Mouse (Mus musculus) limb, embryonic 14.5 days (tissue): ENCODE data around the gene Haao. TPM values are rescaled to one million over a fixed set of nuclear protein-coding genes. Genes with fewer than 3 reads are reported as not detected.

Experiments
- ATAC-seq: fragments of 200-750 bp; cut with Nextera tagmentation; 2 replicates; pipeline ENCODE4 v1.8.0; 2017; ENCODE audit warnings: low read depth, moderate number of reproducible peaks, moderate TSS enrichment; ENCODE audit not compliant: low FRiP score
- DNase-seq: peaks from one replicate; pipeline ENCODE4 v3.0.0-alpha.2; 2015; ENCODE audit warnings: low spot score
- H3K27ac ChIP-seq: fragments of 300-500 bp; sonication (generic); replicated peaks from 2 replicates; pipeline ENCODE4 v1.5.1; 2014; ENCODE audit warnings: low read depth, mild to moderate bottlenecking, low read length, moderate library complexity, mixed read lengths
- H3K27me3 ChIP-seq: fragments of 300-500 bp; sonication (generic); 2 replicates; pipeline ENCODE4 v1.6.1; 2014; ENCODE audit warnings: low read length, mixed read lengths; ENCODE audit not compliant: control insufficient read depth, insufficient read depth
- H3K36me3 ChIP-seq: fragments of 300-500 bp; sonication (generic); 2 replicates; pipeline ENCODE4 v1.6.1; 2014; ENCODE audit warnings: mild to moderate bottlenecking, low read length, moderate library complexity, mixed read lengths; ENCODE audit not compliant: control insufficient read depth, insufficient read depth
- H3K4me1 ChIP-seq: fragments of 300-500 bp; sonication (generic); 2 replicates; pipeline ENCODE4 v1.6.1; 2014; ENCODE audit warnings: antibody characterized with exemption, low read length, mixed read lengths; ENCODE audit not compliant: control insufficient read depth, insufficient read depth
- H3K4me2 ChIP-seq: fragments of 300-500 bp; sonication (generic); replicated peaks from 2 replicates; pipeline ENCODE4 v1.6.1; 2014; ENCODE audit warnings: low read depth, mild to moderate bottlenecking, low read length, moderate library complexity; ENCODE audit not compliant: severe bottlenecking
- H3K4me3 ChIP-seq: fragments of 300-500 bp; sonication (generic); replicated peaks from 2 replicates; pipeline ENCODE4 v1.5.1; 2014; ENCODE audit warnings: low read length
- H3K9ac ChIP-seq: fragments of 300-500 bp; sonication (generic); 2 replicates; pipeline ENCODE4 v1.6.1; 2014; ENCODE audit warnings: mild to moderate bottlenecking, low read depth, low read length, moderate library complexity; ENCODE audit not compliant: severe bottlenecking
- H3K9me3 ChIP-seq: fragments of 300-500 bp; sonication (generic); 2 replicates; pipeline ENCODE4 v1.6.1; 2016; ENCODE audit warnings: low read length; ENCODE audit not compliant: control insufficient read depth
- POLR2A ChIP-seq: fragments of 200-500 bp; IDR thresholded peaks from 2 replicates; pipeline ENCODE4 v1.8.0; 2012; ENCODE audit warnings: inconsistent platforms, mild to moderate bottlenecking, moderate library complexity, borderline replicate concordance; ENCODE audit not compliant: insufficient read depth, insufficient read length; ENCODE audit errors: extremely low read depth
- WGBS: fragments of 180-500 bp; shearing (Covaris S2); extraction: QIAGEN DNeasy Blood & Tissue Kit; methylation state at CpG from one replicate; pipeline ENCODE4 v1.1.7; 2014; 5-methylcytosine and 5-hydroxymethylcytosine counted together
- polyA plus RNA-seq, 2 experiments: library from polyadenylated mRNA; depleted of rRNA in 1 of 2; stranded (reverse) in 1 of 2; unstranded in 1 of 2; fragments of >200 nt; fragmentation: Nextera tagmentation in 1 of 2; extraction: Ambion mirVana in 1 of 2; gene quantifications; 2 replicates each; pipeline versions ENCODE4 v1.2.1 to v1.2.3; 2012 to 2014

Haao gene
- polyA plus RNA-seq, 2 experiments: 0.92 to 1.3 TPM

GRCm38 (mm10) chr17:83880174-83880710 lies 32.5 kb upstream of the Haao start:
- no peaks in the 10 kb centered on the region for H3K27me3 ChIP-seq
- DNase-seq (no peak), ATAC-seq (no peak)
- TF ChIP-seq POLR2A: no peak
- no peak overlapping the region for H3K4me3 ChIP-seq
- no peak overlapping the region for H3K4me2 ChIP-seq
- no peaks in the 10 kb centered on the region; the same call in 1 of the 2 replicates for H3K4me1 ChIP-seq
- no peaks in the 10 kb centered on the region for H3K36me3 ChIP-seq
- WGBS: 82% methylated on average over 9 of the region's 9 CpGs
- H3K9me3 ChIP-seq: no peaks in the 10 kb centered on the region; the same call in 1 of the 2 replicates
- H3K9ac ChIP-seq: no peak overlapping the region
- H3K27ac ChIP-seq: no peak overlapping the region

DNA sequence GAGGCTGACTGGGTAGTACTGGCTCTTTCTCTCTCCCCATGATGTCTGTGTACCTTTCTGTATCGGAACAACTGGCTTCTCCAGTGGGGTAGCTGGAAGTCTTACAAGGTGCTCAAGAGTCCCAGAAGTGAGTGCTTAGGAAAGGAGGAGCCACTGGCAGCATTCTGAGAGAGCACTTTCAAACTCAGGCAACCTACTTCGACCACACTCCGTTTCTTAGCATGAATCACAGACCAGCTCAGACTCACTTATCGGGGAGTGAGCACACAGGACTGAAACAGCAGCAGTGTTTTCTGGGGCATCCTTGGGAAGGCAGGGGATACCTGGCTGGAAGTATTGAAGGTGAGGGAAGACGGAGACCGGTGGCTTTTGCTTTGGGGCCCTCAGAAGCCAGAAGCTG lies 31.9 kb upstream of the Haao start:
- no peak for TF ChIP-seq POLR2A
- no peaks in the 10 kb centered on the region for H3K36me3 ChIP-seq
- H3K9me3 ChIP-seq: no peaks in the 10 kb centered on the region; the same call in 1 of the 2 replicates
- no peak overlapping the region for H3K4me3 ChIP-seq
- no peak overlapping the region for H3K4me2 ChIP-seq
- H3K9ac ChIP-seq: no peak overlapping the region
- 90% methylated on average over 6 of the region's 6 CpGs for WGBS
- ATAC-seq (no peak), DNase-seq (no peak)
- no peaks in the 10 kb centered on the region for H3K27me3 ChIP-seq
- H3K4me1 ChIP-seq: no peaks in the 10 kb centered on the region
- H3K27ac ChIP-seq: no peak overlapping the region

DNA sequence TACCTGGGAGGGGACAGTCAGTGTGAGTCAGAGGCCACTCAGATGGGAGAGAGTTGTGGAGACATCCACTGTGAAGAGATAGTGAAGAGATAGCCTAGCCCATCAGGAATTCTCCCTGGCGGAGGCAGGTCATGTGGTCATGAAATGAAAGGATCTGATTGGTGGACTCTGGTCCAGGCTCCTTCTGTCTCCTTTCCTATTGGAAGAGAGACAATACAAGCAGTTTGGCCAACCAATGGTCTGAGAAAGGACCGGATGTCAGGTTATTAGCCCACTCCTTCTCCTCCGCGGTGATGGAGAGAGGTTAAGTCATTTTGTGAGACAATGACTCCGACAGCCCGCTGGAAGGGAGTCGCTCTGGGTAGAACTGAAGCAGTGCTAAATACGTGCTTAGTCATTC lies 26.8 kb upstream of the Haao start:
- H3K4me1 ChIP-seq: peaks cover 10% of the 10 kb centered on the region; the same call in 1 of the 2 replicates
- no peak for TF ChIP-seq POLR2A
- no peak overlapping the region for H3K27ac ChIP-seq
- DNase-seq: no peak
- no peak for ATAC-seq
- H3K36me3 ChIP-seq: no peaks in the 10 kb centered on the region
- H3K4me2 ChIP-seq: no peak overlapping the region
- H3K27me3 ChIP-seq: no peaks in the 10 kb centered on the region
- no peak overlapping the region for H3K9ac ChIP-seq
- H3K9me3 ChIP-seq: no peaks in the 10 kb centered on the region; the same call in 1 of the 2 replicates
- WGBS: 78% methylated on average over 8 of the region's 8 CpGs
- no peak overlapping the region for H3K4me3 ChIP-seq

GRCm38 (mm10) chr17:83873363-83874141 lies 25.8 kb upstream of the Haao start:
- peak overlapping the region; percentile 61 for H3K27ac ChIP-seq
- H3K36me3 ChIP-seq: no peaks in the 10 kb centered on the region
- ATAC-seq: peak; percentile 38
- no peaks in the 10 kb centered on the region for H3K27me3 ChIP-seq
- TF ChIP-seq POLR2A: no peak
- WGBS: 48% methylated on average over 19 of the region's 19 CpGs
- H3K9me3 ChIP-seq: no peaks in the 10 kb centered on the region; the same call in 1 of the 2 replicates
- peaks cover 10% of the 10 kb centered on the region; the same call in 1 of the 2 replicates for H3K4me1 ChIP-seq
- DNase-seq: peak; percentile 43
- H3K4me2 ChIP-seq: no peak overlapping the region; the same call in 1 of the 2 replicates
- H3K9ac ChIP-seq: 0 out of 2 replicates have a peak overlapping the region, but pooled peaks have one; percentile 2
- H3K4me3 ChIP-seq: no peak overlapping the region

GRCm38 (mm10) chr17:83872806-83873348 lies 25.1 kb upstream of the Haao start:
- Histone ChIP-seq H3K4me1 (peaks cover 10% of the 10 kb centered on the region; the same call in 1 of the 2 replicates), H3K27ac (no peak overlapping the region), H3K4me3 (0 out of 2 replicates have a peak overlapping the region, but pooled peaks have one; percentile 14), H3K27me3 (no peaks in the 10 kb centered on the region), H3K9ac (0 out of 2 replicates have a peak overlapping the region, but pooled peaks have one; percentile 2), H3K36me3 (no peaks in the 10 kb centered on the region), H3K9me3 (no peaks in the 10 kb centered on the region; the same call in 1 of the 2 replicates), H3K4me2 (peak overlapping the region; percentile 35)
- ATAC-seq (peak; percentile 88), DNase-seq (peak; percentile 89)
- WGBS: 17% methylated on average over 14 of the region's 14 CpGs
- no peak for TF ChIP-seq POLR2A
